Mouse (Mus musculus) heart, embryonic 12.5 days (tissue): ENCODE data around the gene Olfr1532-ps1. TPM values are rescaled to one million over a fixed set of nuclear protein-coding genes. Genes with fewer than 3 reads are reported as not detected.
"Not testable (repeated sequence)": the region's sequence is repeated elsewhere in the genome, so short reads cannot be mapped to it uniquely, and the experiment has no call there.

Experiments used
- ATAC-seq: fragments of 200-750 bp; cut with Nextera tagmentation; 2 replicates; pipeline ENCODE4 v1.8.0; 2017; ENCODE audit warnings: moderate TSS enrichment, moderate library complexity; ENCODE audit not compliant: insufficient number of reproducible peaks, low FRiP score
- H3K27ac ChIP-seq: fragments of 300-500 bp; sonication (generic); 2 replicates; pipeline ENCODE4 v1.5.1; 2016; ENCODE audit warnings: mild to moderate bottlenecking, moderate library complexity; ENCODE audit not compliant: poor library complexity, severe bottlenecking
- H3K27me3 ChIP-seq: fragments of 300-500 bp; sonication (generic); replicated peaks from 2 replicates; pipeline ENCODE4 v1.6.1; 2016; ENCODE audit warnings: mild to moderate bottlenecking, moderate library complexity
- H3K36me3 ChIP-seq: fragments of 300-500 bp; sonication (generic); 2 replicates; pipeline ENCODE4 v1.6.1; 2016; ENCODE audit warnings: mild to moderate bottlenecking, moderate library complexity
- H3K4me1 ChIP-seq: fragments of 300-500 bp; sonication (generic); replicated peaks from 2 replicates; pipeline ENCODE4 v1.6.1; 2016; ENCODE audit warnings: mild to moderate bottlenecking
- H3K4me2 ChIP-seq: fragments of 300-500 bp; sonication (generic); 2 replicates; pipeline ENCODE4 v1.6.1; 2016; ENCODE audit warnings: mild to moderate bottlenecking, moderate library complexity
- H3K4me3 ChIP-seq: fragments of 300-500 bp; sonication (generic); 2 replicates; pipeline ENCODE4 v1.5.1; 2016; ENCODE audit warnings: mild to moderate bottlenecking
- H3K9ac ChIP-seq: fragments of 300-500 bp; sonication (generic); 2 replicates; pipeline ENCODE4 v1.6.1; 2016; ENCODE audit warnings: mild to moderate bottlenecking, moderate library complexity
- H3K9me3 ChIP-seq: fragments of 300-500 bp; sonication (generic); replicated peaks from 2 replicates; pipeline ENCODE4 v1.6.1; 2016; ENCODE audit warnings: mild to moderate bottlenecking, moderate library complexity
- WGBS: fragments of 180-500 bp; shearing (Covaris S2); methylation state at CpG from one replicate; pipeline ENCODE4 v1.1.7; 2016; 5-methylcytosine and 5-hydroxymethylcytosine counted together
- polyA plus RNA-seq: library from polyadenylated mRNA; unstranded; fragments of >200 nt; fragmentation: Nextera tagmentation; extraction: Ambion mirVana; gene quantifications from 2 replicates; pipeline ENCODE4 v1.2.1, GENCODE M21; 2016

Olfr1532-ps1 gene
- not detected in 2 replicates for polyA plus RNA-seq

- Histone ChIP-seq H3K27me3 (no peaks in the 10 kb centered on the region), H3K4me2 (no peak within 1 kb of the TSS), H3K9me3 (no peaks in the 10 kb centered on the region), H3K4me1 (no peaks in the 10 kb centered on the region), H3K36me3 (no peaks in the 10 kb centered on the region), H3K9ac (no peak within 1 kb of the TSS), H3K4me3 (no peak within 1 kb of the TSS), H3K27ac (no peak within 1 kb of the TSS)
- no peak for ATAC-seq
- WGBS, result 46% methylated on average over 2 of the region's 2 CpGs
Measured at GRCm38 (mm10) chr7:106907676-106908075, at the start of gene Olfr1532-ps1. Gene Olfr1532-ps1, plus strand, starts transcription at chr7:106908001.

GRCm38 (mm10) chr7:106862885-106863284 lies 44.9 kb upstream of the Olfr1532-ps1 start, which contains the start of gene Olfr704:
Gene Olfr704, plus strand, starts transcription at chr7:106863185.
- H3K9me3 ChIP-seq, result no peaks in the 10 kb centered on the region
- no peak within 1 kb of the TSS for H3K4me2 ChIP-seq
- H3K27ac ChIP-seq, result no peak within 1 kb of the TSS
- no peak for ATAC-seq
- no peaks in the 10 kb centered on the region for H3K4me1 ChIP-seq
- H3K27me3 ChIP-seq, result no peaks in the 10 kb centered on the region
- H3K9ac ChIP-seq, result no peak within 1 kb of the TSS
- H3K4me3 ChIP-seq, result no peak within 1 kb of the TSS
- no peaks in the 10 kb centered on the region for H3K36me3 ChIP-seq

- ATAC-seq, result no peak
- Histone ChIP-seq H3K27ac (no peak within 1 kb of the TSS), H3K9me3 (0 out of 2 replicates have a peak, but pooled peaks cover 6% of the 10 kb centered on the region), H3K27me3 (no peaks in the 10 kb centered on the region), H3K4me2 (no peak within 1 kb of the TSS), H3K9ac (no peak within 1 kb of the TSS), H3K36me3 (no peaks in the 10 kb centered on the region), H3K4me1 (no peaks in the 10 kb centered on the region), H3K4me3 (no peak within 1 kb of the TSS)
- 68% methylated on average over 3 of the region's 3 CpGs for WGBS
Measured at GRCm38 (mm10) chr7:106876791-106877190, 31.0 kb upstream of the Olfr1532-ps1 start, which contains the start of gene Olfr705. Gene Olfr705, minus strand, starts transcription at chr7:106876891.

GRCm38 (mm10) chr7:106888062-106888461 lies 19.7 kb upstream of the Olfr1532-ps1 start, which contains the start of gene Olfr706:
Gene Olfr706, minus strand, starts transcription at chr7:106888162.
- WGBS, result 69% methylated on average over 2 of the region's 2 CpGs
- no peak within 1 kb of the TSS for H3K4me3 ChIP-seq
- H3K27ac ChIP-seq, result no peak within 1 kb of the TSS
- no peak for ATAC-seq
- H3K27me3 ChIP-seq, result no peaks in the 10 kb centered on the region
- no peak within 1 kb of the TSS for H3K4me2 ChIP-seq
- H3K9ac ChIP-seq, result no peak within 1 kb of the TSS
- H3K9me3 ChIP-seq, result no peaks in the 10 kb centered on the region; the same call in 1 of the 2 replicates
- H3K36me3 ChIP-seq, result no peaks in the 10 kb centered on the region
- no peaks in the 10 kb centered on the region for H3K4me1 ChIP-seq

GRCm38 (mm10) chr7:106901141-106901540 lies 6.7 kb upstream of the Olfr1532-ps1 start, which contains the start of gene Olfr707:
Gene Olfr707, minus strand, starts transcription at chr7:106901241.
- not testable (repeated sequence) for H3K4me1 ChIP-seq, H3K36me3 ChIP-seq, H3K9ac ChIP-seq, H3K4me3 ChIP-seq, H3K9me3 ChIP-seq, ATAC-seq, H3K27me3 ChIP-seq, H3K27ac ChIP-seq, H3K4me2 ChIP-seq
- WGBS, result 67% methylated on average over 3 of the region's 3 CpGs

- H3K4me2 ChIP-seq, ATAC-seq, H3K27ac ChIP-seq, H3K4me1 ChIP-seq, H3K36me3 ChIP-seq, H3K9me3 ChIP-seq, H3K27me3 ChIP-seq, H3K4me3 ChIP-seq, H3K9ac ChIP-seq: not testable (repeated sequence)
- WGBS, result 84% methylated on average over 7 of the region's 7 CpGs
Measured at GRCm38 (mm10) chr7:106920961-106921360, 13.2 kb downstream of the Olfr1532-ps1 start.

- Histone ChIP-seq H3K36me3 (no peaks in the 10 kb centered on the region), H3K9ac (no peak within 1 kb of the TSS), H3K27ac (no peak within 1 kb of the TSS), H3K4me3 (no peak within 1 kb of the TSS), H3K4me2 (no peak within 1 kb of the TSS), H3K27me3 (no peaks in the 10 kb centered on the region), H3K9me3 (no peaks in the 10 kb centered on the region), H3K4me1 (no peaks in the 10 kb centered on the region)
- ATAC-seq, result no peak
Measured at GRCm38 (mm10) chr7:106932119-106932518, 24.3 kb downstream of the Olfr1532-ps1 start, which contains the start of gene Olfr709-ps1. Gene Olfr709-ps1, minus strand, starts transcription at chr7:106932219.

GRCm38 (mm10) chr7:106948212-106948611 lies 40.4 kb downstream of the Olfr1532-ps1 start, which contains the start of gene Olfr710:
Gene Olfr710, minus strand, starts transcription at chr7:106948312.
- no peak within 1 kb of the TSS for H3K27ac ChIP-seq

GRCm38 (mm10) chr7:106963837-106964236 lies 56.0 kb downstream of the Olfr1532-ps1 start, which contains the start of gene Olfr6:
Gene Olfr6, minus strand, starts transcription at chr7:106963937.
- H3K4me2 ChIP-seq, result no peak within 1 kb of the TSS
- no peak within 1 kb of the TSS for H3K9ac ChIP-seq
- 86% methylated on average over 1 of the region's 1 CpGs for WGBS
- no peaks in the 10 kb centered on the region for H3K27me3 ChIP-seq
- H3K36me3 ChIP-seq, result no peaks in the 10 kb centered on the region
- ATAC-seq, result no peak
- no peak within 1 kb of the TSS for H3K27ac ChIP-seq
- no peaks in the 10 kb centered on the region for H3K4me1 ChIP-seq
- H3K9me3 ChIP-seq, result no peaks in the 10 kb centered on the region
- no peak within 1 kb of the TSS for H3K4me3 ChIP-seq

More at GRCm38 (mm10) chr7:106948212-106948611, 40.4 kb downstream of the Olfr1532-ps1 start, which contains the start of gene Olfr710:
- Histone ChIP-seq H3K36me3 (no peaks in the 10 kb centered on the region), H3K27me3 (no peaks in the 10 kb centered on the region), H3K4me1 (no peaks in the 10 kb centered on the region), H3K9me3 (no peaks in the 10 kb centered on the region), H3K9ac (no peak within 1 kb of the TSS), H3K4me3 (no peak within 1 kb of the TSS), H3K4me2 (no peak within 1 kb of the TSS)
- no peak for ATAC-seq
- 75% methylated on average over 3 of the region's 3 CpGs for WGBS

Other genes starting within 250 kb of the Olfr1532-ps1 start
- not detected in 2 replicates for gene Olfr693, start 227.4 kb upstream of the Olfr1532-ps1 start, polyA plus RNA-seq
- gene Olfr694, start 216.2 kb upstream of the Olfr1532-ps1 start, polyA plus RNA-seq, result not detected in 2 replicates
- gene Olfr695, start 191.6 kb upstream of the Olfr1532-ps1 start, polyA plus RNA-seq, result not detected in 2 replicates
- gene Olfr697, start 165.6 kb upstream of the Olfr1532-ps1 start, polyA plus RNA-seq, result not detected in 2 replicates
- not detected in 2 replicates for gene Olfr698, start 152.6 kb upstream of the Olfr1532-ps1 start, polyA plus RNA-seq
- not detected in 2 replicates for gene Olfr699, start 114.8 kb upstream of the Olfr1532-ps1 start, polyA plus RNA-seq
- gene Olfr700, start 99.2 kb upstream of the Olfr1532-ps1 start, polyA plus RNA-seq, result not detected in 2 replicates
- gene Olfr701, start 93.9 kb upstream of the Olfr1532-ps1 start, polyA plus RNA-seq, result not detected in 2 replicates
- not detected in 2 replicates for gene Olfr702, start 74.1 kb upstream of the Olfr1532-ps1 start, polyA plus RNA-seq
- not detected in 2 replicates for gene Olfr703, start 64.6 kb upstream of the Olfr1532-ps1 start, polyA plus RNA-seq
- not detected in 2 replicates for gene Olfr704, start 44.8 kb upstream of the Olfr1532-ps1 start, polyA plus RNA-seq
- not detected in 2 replicates for gene Olfr705, start 31.1 kb upstream of the Olfr1532-ps1 start, polyA plus RNA-seq
- not detected in 2 replicates for gene Olfr706, start 19.8 kb upstream of the Olfr1532-ps1 start, polyA plus RNA-seq
- gene Olfr707, start 6.8 kb upstream of the Olfr1532-ps1 start, polyA plus RNA-seq, result not detected in 2 replicates
- gene Olfr709-ps1, start 24.2 kb downstream of the Olfr1532-ps1 start, polyA plus RNA-seq, result not detected in 2 replicates
- not detected in 2 replicates for gene Olfr710, start 40.3 kb downstream of the Olfr1532-ps1 start, polyA plus RNA-seq
- not detected in 2 replicates for gene Olfr6, start 55.9 kb downstream of the Olfr1532-ps1 start, polyA plus RNA-seq
- not detected in 2 replicates for gene Olfr711, start 67.5 kb downstream of the Olfr1532-ps1 start, polyA plus RNA-seq
- gene Olfr2, start 98.1 kb downstream of the Olfr1532-ps1 start, polyA plus RNA-seq, result not detected in 2 replicates
- not detected in 2 replicates for gene Olfr713, start 123.2 kb downstream of the Olfr1532-ps1 start, polyA plus RNA-seq
- gene Olfr714, start 163.0 kb downstream of the Olfr1532-ps1 start, polyA plus RNA-seq, result not detected in 2 replicates
- gene Olfr17, start 185.2 kb downstream of the Olfr1532-ps1 start, polyA plus RNA-seq, result not detected in 2 replicates
- gene Olfr715b, start 202.4 kb downstream of the Olfr1532-ps1 start, polyA plus RNA-seq, result not detected in 2 replicates
- gene Olfr715, start 223.1 kb downstream of the Olfr1532-ps1 start, polyA plus RNA-seq, result not detected in 2 replicates
- gene Olfr716, start 230.3 kb downstream of the Olfr1532-ps1 start, polyA plus RNA-seq, result not detected in 2 replicates